Mouse (Mus musculus): ENCODE data around the gene Msmp. TPM values are rescaled to one million over a fixed set of nuclear protein-coding genes. Genes with fewer than 3 reads are reported as not detected.
"Not testable (repeated sequence)": the region's sequence is repeated elsewhere in the genome, so short reads cannot be mapped to it uniquely, and the experiment has no call there.

Msmp gene
- polyA plus RNA-seq, 1 experiment = not detected

DNA sequence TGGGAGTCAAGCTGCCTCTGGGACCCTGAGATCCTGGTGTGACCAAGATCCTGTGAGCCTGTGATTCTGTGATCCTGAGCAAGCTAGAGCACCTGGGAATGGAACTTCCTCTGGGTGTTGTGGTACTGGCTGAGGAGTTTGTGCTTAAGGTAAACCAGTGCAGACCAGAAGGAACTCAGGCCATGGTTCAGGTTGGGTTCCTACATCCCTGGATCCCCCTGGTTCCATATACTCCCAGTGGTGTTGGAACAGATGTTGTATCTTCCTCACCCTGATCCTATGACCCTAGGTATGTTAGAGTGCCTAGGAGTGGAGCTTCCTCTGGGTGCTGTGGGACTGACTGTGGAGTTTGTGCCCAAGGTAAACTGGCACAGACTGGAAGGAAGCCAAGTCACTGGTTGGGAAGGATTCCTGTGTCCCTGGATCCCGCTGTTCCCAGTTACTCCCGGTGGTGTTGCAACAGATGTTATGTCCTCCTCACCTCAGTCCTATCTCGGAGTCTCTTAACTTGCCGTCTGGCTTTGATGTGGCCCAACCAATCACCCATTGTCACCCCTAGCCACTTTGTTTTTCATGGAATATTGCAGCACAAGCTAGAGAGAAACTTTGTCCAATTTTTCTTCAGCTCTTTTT, 36.0 kb upstream of the Msmp start:
- H3K36me3 ChIP-seq (replicated peaks; ENCODE audit: low read length) = no peaks in the 10 kb centered on the region
- H3K4me1 ChIP-seq = peaks cover 7% of the 10 kb centered on the region
- peaks cover 29% of the 10 kb centered on the region for H3K9me3 ChIP-seq
- H3K27me3 ChIP-seq (replicated peaks) = peaks cover 9% of the 10 kb centered on the region
- TF ChIP-seq GATA1 (IDR thresholded peaks at IDR 0.05; ENCODE audit: borderline replicate concordance, low read length) (no peak), FLI1 (IDR thresholded peaks at IDR 0.05; ENCODE audit: low read length) (no peak)
- no peak overlapping the region for H3K4me3 ChIP-seq (replicated peaks)

DNA sequence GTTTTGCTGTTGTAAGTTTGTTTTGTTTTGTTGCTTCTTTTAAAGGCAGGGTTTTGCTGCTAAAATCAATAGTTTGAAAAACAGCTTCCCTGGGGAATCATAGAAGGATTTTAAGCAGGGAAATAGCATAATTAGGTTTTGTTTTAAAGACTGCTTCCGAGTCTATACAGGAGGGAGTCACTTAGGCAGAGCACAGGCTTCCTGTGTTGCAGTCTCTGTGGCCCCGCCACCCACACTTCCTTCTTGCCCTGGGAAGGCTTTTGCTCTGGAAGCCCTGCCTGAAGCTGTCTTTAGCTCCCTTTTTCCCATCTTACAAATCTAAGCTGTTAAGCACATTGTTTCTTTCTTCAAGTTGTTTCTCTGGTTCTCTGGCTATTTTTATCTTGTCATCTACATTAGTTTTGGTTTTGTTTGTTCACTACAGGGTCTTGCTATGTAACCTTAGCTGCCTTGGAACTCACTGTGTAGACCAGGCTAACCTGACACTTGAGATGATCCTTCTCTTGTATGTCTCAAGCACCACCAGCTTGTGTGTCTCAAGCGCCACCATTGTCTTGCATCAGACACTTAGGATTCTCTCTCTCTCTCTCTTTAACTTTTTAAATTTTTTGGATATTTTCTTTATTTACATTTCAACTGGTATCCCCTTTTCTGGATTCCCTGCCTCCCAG, 28.9 kb upstream of the Msmp start:
- no peak for TF ChIP-seq GATA1 (IDR thresholded peaks at IDR 0.05; ENCODE audit: borderline replicate concordance, low read length)
- no peak for TF ChIP-seq FLI1 (IDR thresholded peaks at IDR 0.05; ENCODE audit: low read length)
- Histone ChIP-seq H3K4me1 (peaks cover 22% of the 10 kb centered on the region), H3K36me3 (replicated peaks; ENCODE audit: low read length) (no peaks in the 10 kb centered on the region), H3K4me3 (replicated peaks) (peak overlapping the region; percentile 71), H3K27me3 (replicated peaks) (no peaks in the 10 kb centered on the region), H3K9me3 (no peaks in the 10 kb centered on the region)

DNA sequence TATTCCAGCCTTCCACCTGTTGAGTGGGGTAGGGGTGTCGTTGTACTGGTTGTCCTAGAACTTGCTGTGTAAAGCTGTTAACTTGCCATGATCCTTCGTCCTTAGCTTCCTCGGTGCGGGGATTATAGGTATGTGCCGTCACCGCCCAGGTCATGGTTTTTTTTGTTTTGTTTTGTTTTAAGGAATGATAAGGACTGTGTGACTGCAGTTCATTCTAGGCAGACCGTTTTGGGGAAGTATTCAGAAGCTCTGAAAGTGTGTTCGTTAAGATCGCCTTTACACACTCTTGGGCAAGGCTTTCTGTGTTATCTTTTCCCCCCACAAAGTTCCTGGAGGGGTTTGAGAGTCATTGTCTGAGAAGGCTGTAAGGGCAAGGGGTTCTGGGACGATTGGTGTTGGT, 28.2 kb upstream of the Msmp start:
- peaks cover 22% of the 10 kb centered on the region for H3K4me1 ChIP-seq
- H3K36me3 ChIP-seq (replicated peaks; ENCODE audit: low read length) = no peaks in the 10 kb centered on the region
- H3K9me3 ChIP-seq = no peaks in the 10 kb centered on the region
- H3K4me3 ChIP-seq (replicated peaks) = peak overlapping the region; percentile 74
- no peak for TF ChIP-seq GATA1 (IDR thresholded peaks at IDR 0.05; ENCODE audit: borderline replicate concordance, low read length)
- no peak for TF ChIP-seq FLI1 (IDR thresholded peaks at IDR 0.05; ENCODE audit: low read length)
- H3K27me3 ChIP-seq (replicated peaks) = no peaks in the 10 kb centered on the region

DNA sequence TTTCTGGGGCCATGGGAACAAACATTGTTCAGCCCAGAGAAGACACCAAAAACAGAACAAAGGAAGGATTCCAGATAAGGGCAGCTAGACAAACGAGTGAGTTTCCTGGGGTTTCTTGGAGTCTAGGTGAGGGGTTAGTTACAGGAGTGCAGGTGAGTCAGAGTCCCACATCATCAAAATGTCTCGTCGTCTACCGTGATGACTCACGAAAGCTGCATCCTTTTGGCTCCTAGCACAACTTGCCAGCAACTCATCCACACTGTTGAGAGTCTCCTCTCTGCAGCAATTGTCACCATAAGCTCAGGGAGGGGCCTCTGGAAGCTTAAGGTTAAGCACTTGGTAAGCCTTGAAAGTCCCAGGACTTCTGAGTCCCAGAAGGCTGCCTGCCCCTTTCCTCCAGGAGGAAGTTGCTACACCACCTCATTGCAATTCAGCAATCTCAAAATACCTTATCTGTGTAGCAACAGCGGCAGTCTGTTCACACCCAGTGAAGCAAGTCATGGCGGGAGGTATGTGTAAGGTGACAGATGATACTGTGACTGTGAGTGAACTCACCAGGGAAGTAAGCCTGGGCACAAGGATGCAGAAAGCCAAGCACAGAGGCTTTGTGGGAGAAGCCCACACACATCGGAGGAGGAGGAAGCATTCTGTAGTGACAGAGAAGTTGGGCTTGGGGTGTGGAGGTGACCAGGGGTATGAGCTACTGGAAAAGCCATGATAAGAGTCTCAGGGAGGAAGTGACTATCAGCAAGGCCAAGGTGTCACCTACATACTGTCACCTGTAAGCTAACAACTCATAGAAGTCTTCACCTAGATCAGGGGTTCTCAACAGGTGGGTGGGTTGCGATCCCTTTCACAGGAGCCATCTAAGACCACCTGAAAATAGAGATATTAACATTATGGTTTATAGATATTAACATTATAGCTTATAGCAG, 20.7 kb upstream of the Msmp start:
- H3K4me1 ChIP-seq = peaks cover 24% of the 10 kb centered on the region
- no peaks in the 10 kb centered on the region for H3K9me3 ChIP-seq
- H3K27me3 ChIP-seq (replicated peaks) = peaks cover 4% of the 10 kb centered on the region
- H3K36me3 ChIP-seq (replicated peaks; ENCODE audit: low read length) = no peaks in the 10 kb centered on the region
- peak overlapping the region; percentile 44 for H3K4me3 ChIP-seq (replicated peaks)
- TF ChIP-seq FLI1 (IDR thresholded peaks at IDR 0.05; ENCODE audit: low read length) (no peak), GATA1 (IDR thresholded peaks at IDR 0.05; ENCODE audit: borderline replicate concordance, low read length) (no peak)

- H3K4me1 ChIP-seq = peaks cover 27% of the 10 kb centered on the region
- TF ChIP-seq FLI1 (IDR thresholded peaks at IDR 0.05; ENCODE audit: low read length) (no peak), GATA1 (IDR thresholded peaks at IDR 0.05; ENCODE audit: borderline replicate concordance, low read length) (no peak)
- peaks cover 4% of the 10 kb centered on the region for H3K27me3 ChIP-seq (replicated peaks)
- no peaks in the 10 kb centered on the region for H3K9me3 ChIP-seq
- H3K4me3 ChIP-seq (replicated peaks) = no peak overlapping the region
- H3K36me3 ChIP-seq (replicated peaks; ENCODE audit: low read length) = no peaks in the 10 kb centered on the region
Measured at GRCm38 (mm10) chr4:43604099-43604498, 19.8 kb upstream of the Msmp start.

DNA sequence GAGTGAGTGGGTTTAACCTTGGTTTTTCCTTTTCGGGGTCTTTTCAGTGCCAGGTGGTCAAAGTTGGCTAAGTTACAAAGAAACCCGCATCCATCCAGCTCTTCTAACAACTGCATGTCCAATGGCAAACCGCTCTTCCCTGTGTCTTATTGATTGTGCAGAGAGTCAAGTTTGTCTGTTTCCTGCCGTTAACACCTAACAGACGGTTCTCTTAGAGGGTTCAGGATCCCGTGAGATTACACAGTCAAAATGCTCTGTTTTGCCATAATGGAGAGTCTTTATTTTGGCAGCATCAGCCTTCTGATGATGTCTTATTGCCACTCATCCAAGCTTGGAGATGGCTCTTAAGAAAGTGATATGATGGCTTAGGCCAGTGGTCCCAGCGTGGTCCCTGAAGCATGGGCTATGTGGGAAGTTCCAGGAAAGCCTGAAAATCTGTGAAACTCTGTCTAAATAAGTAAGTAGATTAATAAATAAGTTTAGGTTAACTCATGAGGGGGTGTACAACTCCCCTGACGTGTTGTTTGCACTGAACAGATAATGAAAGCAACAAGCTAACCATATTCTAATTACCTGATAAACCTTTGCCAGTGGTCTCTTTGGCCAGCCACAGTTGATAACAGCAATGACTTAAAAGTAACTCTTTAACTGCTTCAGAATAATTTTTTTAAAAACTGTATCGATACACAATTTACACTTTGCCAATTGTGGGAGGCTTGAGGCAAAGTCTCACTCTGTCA, 16.1 kb upstream of the Msmp start:
- Histone ChIP-seq H3K4me1 (peaks cover 34% of the 10 kb centered on the region), H3K27me3 (replicated peaks) (peaks cover 4% of the 10 kb centered on the region), H3K9me3 (no peaks in the 10 kb centered on the region), H3K36me3 (replicated peaks; ENCODE audit: low read length) (no peaks in the 10 kb centered on the region), H3K4me3 (replicated peaks) (no peak overlapping the region)
- TF ChIP-seq FLI1 (IDR thresholded peaks at IDR 0.05; ENCODE audit: low read length) (no peak), GATA1 (IDR thresholded peaks at IDR 0.05; ENCODE audit: borderline replicate concordance, low read length) (no peak)

- Histone ChIP-seq H3K27me3 (replicated peaks) (peaks cover 4% of the 10 kb centered on the region), H3K4me1 (peaks cover 24% of the 10 kb centered on the region), H3K36me3 (replicated peaks; ENCODE audit: low read length) (no peaks in the 10 kb centered on the region), H3K9me3 (no peaks in the 10 kb centered on the region), H3K4me3 (replicated peaks) (no peak overlapping the region)
- TF ChIP-seq GATA1 (IDR thresholded peaks at IDR 0.05; ENCODE audit: borderline replicate concordance, low read length) = no peak
Measured at GRCm38 (mm10) chr4:43598650-43599380, 14.5 kb upstream of the Msmp start.

DNA sequence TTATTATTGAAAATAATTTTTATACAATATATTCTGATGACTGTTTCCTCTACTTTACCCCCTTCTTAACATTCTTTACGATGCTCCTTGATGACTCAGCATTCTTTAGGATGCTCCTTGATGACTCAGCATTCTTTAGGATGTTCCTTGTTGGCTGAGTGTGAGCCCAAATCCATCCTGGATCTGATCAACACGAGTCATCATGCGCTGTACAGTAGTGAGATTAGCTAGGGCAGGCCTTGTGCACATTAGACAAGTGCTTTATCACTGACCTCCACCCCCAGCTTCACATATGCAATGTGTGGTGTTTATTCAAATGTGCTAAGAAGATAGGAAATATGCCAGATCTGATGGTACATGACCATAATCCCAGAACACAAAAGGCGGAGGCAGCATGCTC, 13.9 kb upstream of the Msmp start:
- no peak for TF ChIP-seq FLI1 (IDR thresholded peaks at IDR 0.05; ENCODE audit: low read length)
- TF ChIP-seq GATA1 (IDR thresholded peaks at IDR 0.05; ENCODE audit: borderline replicate concordance, low read length) = no peak
- Histone ChIP-seq H3K9me3 (no peaks in the 10 kb centered on the region), H3K27me3 (replicated peaks) (peaks cover 4% of the 10 kb centered on the region), H3K36me3 (replicated peaks; ENCODE audit: low read length) (no peaks in the 10 kb centered on the region), H3K4me1 (peaks cover 29% of the 10 kb centered on the region), H3K4me3 (replicated peaks) (no peak overlapping the region)

- H3K9me3 ChIP-seq; H3K36me3 ChIP-seq (replicated peaks; ENCODE audit: low read length); H3K4me3 ChIP-seq (replicated peaks); H3K27me3 ChIP-seq (replicated peaks): not testable (repeated sequence)
- peaks cover 41% of the 10 kb centered on the region for H3K4me1 ChIP-seq
Measured at GRCm38 (mm10) chr4:43596597-43596996, 12.3 kb upstream of the Msmp start.

Data from megakaryocyte, embryonic 14.5 days (primary cell).